Mouse (Mus musculus): ENCODE measurements around the gene Dpp10. TPM values are rescaled to one million over a fixed set of nuclear protein-coding genes. Genes with fewer than 3 reads are reported as not detected.

Dpp10 gene
- total RNA-seq, 2 experiments from 2014 or later: 33.8 to 39.7 TPM

GRCm38 (mm10) chr1:123923907-123924306 is 121.5 kb downstream of the Dpp10 start:
- no peak for DNase-seq (ENCODE audit: low spot score in 2 of 2)

GRCm38 (mm10) chr1:123919606-123920005 is 125.8 kb downstream of the Dpp10 start:
- DNase-seq (ENCODE audit: low spot score in 2 of 2): no peak

- peak; percentile 21 to 32 for DNase-seq (ENCODE audit: low spot score in 2 of 2)
These were observed 142.7 kb downstream of the Dpp10 start for GRCm38 (mm10) chr1:123902628-123903027.

GRCm38 (mm10) chr1:123901218-123901617 is 144.1 kb downstream of the Dpp10 start:
- DNase-seq (ENCODE audit: low spot score in 2 of 2): no peak

- no peak for DNase-seq (ENCODE audit: low spot score in 2 of 2)
These were observed 158.1 kb downstream of the Dpp10 start for GRCm38 (mm10) chr1:123887243-123887642.

- no peak for DNase-seq (ENCODE audit: low spot score in 2 of 2)
These were observed 198.5 kb downstream of the Dpp10 start for GRCm38 (mm10) chr1:123846881-123847280.

- no peak for DNase-seq (ENCODE audit: low spot score in 2 of 2)
These were observed 244.2 kb downstream of the Dpp10 start for GRCm38 (mm10) chr1:123801206-123801605.

- no peak for DNase-seq (ENCODE audit: low spot score in 2 of 2)
These were observed 279.8 kb downstream of the Dpp10 start for GRCm38 (mm10) chr1:123765511-123765910.

GRCm38 (mm10) chr1:123762272-123762671 is 283.1 kb downstream of the Dpp10 start:
- DNase-seq (ENCODE audit: low spot score in 2 of 2): no peak

- DNase-seq (ENCODE audit: low spot score in 2 of 2): no peak
These were observed 289.3 kb downstream of the Dpp10 start for GRCm38 (mm10) chr1:123756055-123756454.

GRCm38 (mm10) chr1:123707292-123707691 is 338.1 kb downstream of the Dpp10 start:
- no peak for DNase-seq (ENCODE audit: low spot score in 2 of 2)

GRCm38 (mm10) chr1:123658409-123658808 is 386.9 kb downstream of the Dpp10 start:
- DNase-seq (ENCODE audit: low spot score in 2 of 2): no peak

- no peak for DNase-seq (ENCODE audit: low spot score in 2 of 2)
These were observed 388.8 kb downstream of the Dpp10 start for GRCm38 (mm10) chr1:123656607-123657006.

GRCm38 (mm10) chr1:123637897-123638296 is 407.5 kb downstream of the Dpp10 start:
- no peak for DNase-seq (ENCODE audit: low spot score in 2 of 2)

GRCm38 (mm10) chr1:123628268-123628667 is 417.1 kb downstream of the Dpp10 start:
- DNase-seq (ENCODE audit: low spot score in 2 of 2): no peak

GRCm38 (mm10) chr1:123584857-123585256 is 460.5 kb downstream of the Dpp10 start:
- no peak for DNase-seq (ENCODE audit: low spot score in 2 of 2)

GRCm38 (mm10) chr1:123580112-123580511 is 465.2 kb downstream of the Dpp10 start:
- no peak for DNase-seq (ENCODE audit: low spot score in 2 of 2)

GRCm38 (mm10) chr1:123573713-123574112 is 471.6 kb downstream of the Dpp10 start:
- no peak for DNase-seq (ENCODE audit: low spot score in 2 of 2)

GRCm38 (mm10) chr1:123542496-123542895 is 502.9 kb downstream of the Dpp10 start:
- DNase-seq (ENCODE audit: low spot score in 2 of 2): no peak

GRCm38 (mm10) chr1:123467729-123468128 is 577.6 kb downstream of the Dpp10 start:
- no peak for DNase-seq (ENCODE audit: low spot score in 2 of 2)

- DNase-seq (ENCODE audit: low spot score in 2 of 2): peak in 1 of 2 experiments; percentile 15
These were observed 631.2 kb downstream of the Dpp10 start for GRCm38 (mm10) chr1:123414163-123414562.

- DNase-seq (ENCODE audit: low spot score in 2 of 2): no peak
These were observed 694.1 kb downstream of the Dpp10 start for GRCm38 (mm10) chr1:123351300-123351699.

GRCm38 (mm10) chr1:123337877-123338276 is 707.5 kb downstream of the Dpp10 start:
- DNase-seq (ENCODE audit: low spot score in 2 of 2): no peak

GRCm38 (mm10) chr1:123316886-123317285 is 728.5 kb downstream of the Dpp10 start:
- DNase-seq (ENCODE audit: low spot score in 2 of 2): no peak
